Mouse (Mus musculus) C2C12 (cell line): ENCODE results near the gene Tgfbr3. TPM values are rescaled to one million over a fixed set of nuclear protein-coding genes. Genes with fewer than 3 reads are reported as not detected.

ENCODE experiments used
- H3K27me3 ChIP-seq: one replicate; pipeline ENCODE4 v1.6.1; 2011; ENCODE audit not compliant: control insufficient read depth, insufficient read depth, insufficient read length
- H3K36me3 ChIP-seq: one replicate; pipeline ENCODE4 v1.6.1; 2011; ENCODE audit not compliant: control insufficient read depth, insufficient read depth
- H3K4me3 ChIP-seq: one replicate; pipeline ENCODE4 v1.5.1; 2011; ENCODE audit warnings: mild to moderate bottlenecking, control low read depth; ENCODE audit not compliant: poor library complexity, insufficient read depth, severe bottlenecking
- H3K79me2 ChIP-seq: one replicate; pipeline ENCODE4 v1.6.1; 2011; ENCODE audit not compliant: control insufficient read depth, insufficient read depth
- H3K79me3 ChIP-seq: one replicate; pipeline ENCODE4 v1.6.1; 2011; ENCODE audit warnings: low read depth, control low read depth
- H3ac ChIP-seq: one replicate; pipeline ENCODE3; 2011; ENCODE audit warnings: low read depth; ENCODE audit not compliant: control insufficient read depth, insufficient read length
- CEBPB ChIP-seq: IDR thresholded peaks from one replicate; pipeline ENCODE4 v1.6.1; 2011; ENCODE audit warnings: low read depth, mild to moderate bottlenecking, control low read depth, moderate library complexity
- CTCF ChIP-seq: IDR thresholded peaks from one replicate; pipeline ENCODE4 v1.5.1; 2011; ENCODE audit not compliant: control insufficient read depth, insufficient read depth, insufficient read length
- FOSL1 ChIP-seq: IDR thresholded peaks from one replicate; pipeline ENCODE4 v1.8.0; 2011; ENCODE audit warnings: mild to moderate bottlenecking, low read length; ENCODE audit not compliant: poor library complexity, insufficient read depth, severe bottlenecking
- MAX ChIP-seq: IDR thresholded peaks from one replicate; pipeline ENCODE4 v1.6.1; 2011; ENCODE audit warnings: mild to moderate bottlenecking, control low read depth
- MYOD1 ChIP-seq: IDR thresholded peaks from one replicate; pipeline ENCODE4 v1.6.1; 2011; ENCODE audit warnings: low read depth; ENCODE audit not compliant: control insufficient read depth, insufficient read length
- MYOG ChIP-seq: IDR thresholded peaks from one replicate; pipeline ENCODE4 v1.6.1; 2011; ENCODE audit not compliant: control insufficient read depth, insufficient read length; ENCODE audit errors: extremely low read depth
- USF1 ChIP-seq: IDR thresholded peaks from one replicate; pipeline ENCODE4 v1.6.1; 2011; ENCODE audit warnings: low read depth, mild to moderate bottlenecking, control low read depth, moderate library complexity
- polyA plus RNA-seq: library from polyadenylated mRNA; unstranded; fragments of >200 nt; fragmentation: generic; extraction: Trizol; gene quantifications from one replicate; pipeline ENCODE4 v1.2.1, GENCODE M21; 2012; ENCODE audit warnings: missing spikeins

Gene Tgfbr3
- polyA plus RNA-seq, 1 experiment: 0.20 TPM

DNA sequence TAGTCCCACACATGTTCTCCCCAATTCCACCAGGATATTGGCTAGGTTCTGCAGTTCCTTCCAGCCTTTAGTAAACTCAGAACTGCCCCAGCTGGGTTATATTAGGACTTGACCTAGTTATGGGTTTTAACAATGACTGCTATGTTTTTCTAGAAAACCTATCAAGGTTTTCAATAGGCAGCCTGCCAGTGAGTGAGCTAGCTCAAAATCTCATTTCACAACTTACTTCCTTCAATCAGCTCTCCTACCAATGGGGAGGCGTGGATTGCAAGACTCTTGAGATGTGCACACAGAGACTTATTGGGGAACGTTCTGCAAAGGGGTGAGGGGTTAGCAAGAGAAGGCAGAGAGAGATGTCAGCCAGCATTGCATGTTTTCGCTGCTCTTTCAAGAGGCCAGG is 196.2 kb downstream of the Tgfbr3 start:
- H3K79me3 ChIP-seq: no peaks in the 10 kb centered on the region

GRCm38 (mm10) chr5:107092137-107092536 is 197.3 kb downstream of the Tgfbr3 start:
- no peak overlapping the region for H3ac ChIP-seq
- TF ChIP-seq MYOG (no peak), MYOD1 (no peak), USF1 (no peak), CEBPB (no peak), MAX (no peak), FOSL1 (no peak), CTCF (no peak)
- no peaks in the 10 kb centered on the region for H3K79me2 ChIP-seq
- H3K27me3 ChIP-seq: no peaks in the 10 kb centered on the region
- no peaks in the 10 kb centered on the region for H3K79me3 ChIP-seq
- H3K4me3 ChIP-seq: no peak overlapping the region
- H3K36me3 ChIP-seq: no peaks in the 10 kb centered on the region

More for the DNA sequence above, 196.2 kb downstream of the Tgfbr3 start:
- no peaks in the 10 kb centered on the region for H3K36me3 ChIP-seq
- H3K27me3 ChIP-seq: no peaks in the 10 kb centered on the region
- H3K79me2 ChIP-seq: no peaks in the 10 kb centered on the region
- TF ChIP-seq CTCF (no peak), CEBPB (no peak), MYOD1 (no peak), FOSL1 (no peak), USF1 (no peak), MAX (no peak), MYOG (no peak)
- H3K4me3 ChIP-seq: no peak overlapping the region
- no peak overlapping the region for H3ac ChIP-seq

DNA sequence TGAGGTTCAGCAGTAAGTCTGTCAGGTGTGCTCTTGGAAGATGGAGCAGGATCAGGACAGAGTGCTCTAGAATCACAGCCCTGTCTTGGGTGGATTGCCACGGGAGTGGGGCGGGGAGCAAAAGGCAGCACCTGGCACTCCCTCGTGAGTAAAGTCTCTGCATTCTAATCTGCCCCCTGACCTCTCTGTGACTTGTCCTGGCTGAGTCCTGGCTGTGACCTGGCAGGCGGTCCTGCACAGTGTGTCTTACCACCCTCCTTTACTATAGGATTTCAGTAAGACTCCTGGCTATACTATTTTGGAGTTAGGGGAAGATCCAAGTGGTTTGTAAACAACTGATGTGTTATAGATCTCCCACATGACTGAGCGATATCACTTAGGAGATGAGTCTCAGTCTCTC is 199.5 kb downstream of the Tgfbr3 start:
- Histone ChIP-seq H3K4me3 (no peak overlapping the region), H3ac (no peak overlapping the region), H3K79me2 (no peaks in the 10 kb centered on the region), H3K36me3 (no peaks in the 10 kb centered on the region), H3K27me3 (no peaks in the 10 kb centered on the region), H3K79me3 (no peaks in the 10 kb centered on the region)
- TF ChIP-seq CEBPB (no peak), USF1 (no peak), CTCF (no peak), MYOG (no peak), MYOD1 (no peak), MAX (no peak), FOSL1 (no peak)

GRCm38 (mm10) chr5:107087829-107088808 is 201.3 kb downstream of the Tgfbr3 start:
- peak; percentile 47 for TF ChIP-seq USF1
- no peak for TF ChIP-seq MYOD1
- H3K27me3 ChIP-seq: no peaks in the 10 kb centered on the region
- no peak overlapping the region for H3K4me3 ChIP-seq

DNA sequence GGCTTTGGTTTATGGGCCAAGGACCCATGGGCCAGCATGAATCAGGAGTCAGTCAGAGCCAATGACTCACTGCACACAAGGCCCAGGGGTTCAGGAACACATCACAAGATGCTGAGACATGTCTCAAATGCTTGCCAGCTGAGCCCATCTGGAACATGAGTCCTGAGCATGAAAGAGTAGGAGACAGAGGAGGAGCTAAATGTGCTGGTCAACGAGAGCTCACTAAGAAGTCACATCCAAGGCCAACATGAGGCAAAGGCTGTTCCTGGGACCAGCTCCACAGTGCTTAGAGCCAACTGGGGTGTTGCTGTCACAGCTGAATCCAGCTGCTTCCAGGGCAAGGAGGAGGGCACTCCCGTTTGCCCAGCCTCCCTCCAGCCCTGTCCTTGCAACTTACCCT is 202.1 kb downstream of the Tgfbr3 start:
- H3K27me3 ChIP-seq: no peaks in the 10 kb centered on the region
- H3ac ChIP-seq: no peak overlapping the region
- no peak overlapping the region for H3K4me3 ChIP-seq
- no peaks in the 10 kb centered on the region for H3K79me2 ChIP-seq
- peak; percentile 76 for TF ChIP-seq FOSL1
- peak; percentile 37 for TF ChIP-seq MYOD1
- TF ChIP-seq MAX: peak; percentile 73
- no peak for TF ChIP-seq MYOG
- no peak for TF ChIP-seq USF1
- no peaks in the 10 kb centered on the region for H3K36me3 ChIP-seq
- H3K79me3 ChIP-seq: no peaks in the 10 kb centered on the region

More at GRCm38 (mm10) chr5:107087829-107088808, 201.3 kb downstream of the Tgfbr3 start:
- H3K79me3 ChIP-seq: no peaks in the 10 kb centered on the region
- no peak overlapping the region for H3ac ChIP-seq
- H3K36me3 ChIP-seq: no peaks in the 10 kb centered on the region
- no peaks in the 10 kb centered on the region for H3K79me2 ChIP-seq

- H3K27me3 ChIP-seq: no peaks in the 10 kb centered on the region
- TF ChIP-seq CTCF (no peak), FOSL1 (no peak)
- H3K79me3 ChIP-seq: no peaks in the 10 kb centered on the region
- no peaks in the 10 kb centered on the region for H3K36me3 ChIP-seq
- no peak overlapping the region for H3K4me3 ChIP-seq
- no peak overlapping the region for H3ac ChIP-seq
- H3K79me2 ChIP-seq: no peaks in the 10 kb centered on the region
These were observed 203.3 kb downstream of the Tgfbr3 start for GRCm38 (mm10) chr5:107086166-107086565.
